In genomic region chr12:69215000-69215785, GRCm38 (mm10) we compare ENCODE assay signal across 9 mouse cellular contexts. TPM values are rescaled to one million over a fixed set of nuclear protein-coding genes. Genes with fewer than 3 reads are reported as not detected.
DNase-seq lines count a peak whose midpoint lies in the region; ATAC-seq lines count a peak whose summit lies in the region.
"Had no signal": no experiment of that assay in that cellular context is flagged by ENCODE, and none has a peak within 500 bp of the region (broad histone marks: within the 10 kb centered on the region; RNA-seq: fewer than 3 reads in every experiment).

No protein-coding gene starts in this region.

- peaks cover 100% of the 10 kb centered on the region for H3K36me3 ChIP-seq in hindbrain, embryonic 10.5 days

- 90% methylated on average over 3 of the region's 3 CpGs for WGBS in hindbrain, embryonic 10.5 days

- H3K4me3 ChIP-seq in hindbrain, embryonic 10.5 days, result no peak overlapping the region
- H3K4me3 ChIP-seq: limb, embryonic 13.5 days had no signal

- no peaks in the 10 kb centered on the region for H3K4me1 ChIP-seq in hindbrain, embryonic 10.5 days (replicated peaks)
- H3K4me1 ChIP-seq: limb, embryonic 13.5 days had no signal

- H3K27me3 ChIP-seq in hindbrain, embryonic 10.5 days (ENCODE audit: insufficient read depth, poor library complexity, severe bottlenecking), result no peaks in the 10 kb centered on the region
- H3K27me3 ChIP-seq: limb, embryonic 13.5 days had no signal

- no peak for ATAC-seq in megakaryocyte, adult 5-6 weeks (ENCODE audit: poor library complexity, severe bottlenecking)

- H3K9me3 ChIP-seq in hindbrain, embryonic 10.5 days, result no peaks in the 10 kb centered on the region
- H3K9me3 ChIP-seq: limb, embryonic 13.5 days had no signal

- no peak overlapping the region for H3K27ac ChIP-seq in hindbrain, embryonic 10.5 days
- H3K27ac ChIP-seq: limb, embryonic 13.5 days had no signal

- DNase-seq in urinary bladder, adult 18-20 months (ENCODE audit: low spot score in 2 of 2), result peak; percentile 30 to 74
- DNase-seq in urinary bladder, postnatal 10 days (ENCODE audit: low spot score), result no peak
- DNase-seq in gastrocnemius, adult 8-10 months (ENCODE audit: low spot score in 2 of 2), result peak; percentile 60 to 66
- peak; percentile 19 to 54 for DNase-seq in layer of hippocampus, postnatal 25 days (ENCODE audit: extremely low spot score in 1 of 2, low spot score in 1 of 2)
- DNase-seq in spleen, postnatal 4 days (ENCODE audit: low spot score in 2 of 2), result no peak
- DNase-seq in kidney, adult 8-10 months, result no peak
- DNase-seq in hindbrain, embryonic 10.5 days (ENCODE audit: low spot score), result no peak

RNA-seq across cellular contexts. Expression of gene Gm49384, which starts 11.1 kb away (rescaled TPM):
- 1 to 10 TPM; 1.8 to 2.6 (median 2.1) TPM for total RNA-seq in gastrocnemius, adult 8-10 months (2022)
- total RNA-seq in layer of hippocampus, postnatal 25 days (2021), result 1 to 10 TPM; 3.4 to 3.8 TPM
- 36.4 and 49.5 TPM in 2 replicates for polyA plus RNA-seq in hindbrain, embryonic 10.5 days (2016; fragmentation: Nextera tagmentation; extraction: Ambion mirVana)
- total RNA-seq in megakaryocyte, adult 5-6 weeks (2015), result 8.8 and 19.8 TPM in 2 replicates
- 8.3 and 12.8 TPM in 2 replicates for total RNA-seq in megakaryocyte, adult 5-6 weeks (2017)

RNA-seq across cellular contexts. Expression of gene Pole2, which starts 12.8 kb away (rescaled TPM):
- total RNA-seq in gastrocnemius, adult 8-10 months (2022), result under 1 TPM in 3 of 4 experiments, not detected in 1; 0.15 to 0.27 (median 0.24) TPM
- 1 to 10 TPM in 1 of 2 experiments, under 1 TPM in 1; 0.27 to 1.4 TPM for total RNA-seq in layer of hippocampus, postnatal 25 days (2021)
- 23.4 and 30.9 TPM in 2 replicates for polyA plus RNA-seq in hindbrain, embryonic 10.5 days (2016; fragmentation: Nextera tagmentation; extraction: Ambion mirVana)
- total RNA-seq in megakaryocyte, adult 5-6 weeks (2015), result 35.6 and 50.8 TPM in 2 replicates
- 22.5 and 31.2 TPM in 2 replicates for total RNA-seq in megakaryocyte, adult 5-6 weeks (2017)

RNA-seq across cellular contexts. Expression of gene Dnaaf2, which starts 17.0 kb away (rescaled TPM):
- under 1 TPM; 0.29 to 0.91 (median 0.54) TPM for total RNA-seq in gastrocnemius, adult 8-10 months (2022)
- 1 to 10 TPM; 1.9 to 2.1 TPM for total RNA-seq in layer of hippocampus, postnatal 25 days (2021)
- 16.4 and 17.9 TPM in 2 replicates for polyA plus RNA-seq in hindbrain, embryonic 10.5 days (2016; fragmentation: Nextera tagmentation; extraction: Ambion mirVana)
- 3.7 and 4.4 TPM in 2 replicates for total RNA-seq in megakaryocyte, adult 5-6 weeks (2015)
- 3.5 and 7.2 TPM in 2 replicates for total RNA-seq in megakaryocyte, adult 5-6 weeks (2017)

RNA-seq across cellular contexts. Expression of gene Gm49383, which starts 18.3 kb away (rescaled TPM):
- 1 to 10 TPM; 1.9 to 3.9 (median 2.7) TPM for total RNA-seq in gastrocnemius, adult 8-10 months (2022)
- 1 to 10 TPM; 3.4 to 7.7 TPM for total RNA-seq in layer of hippocampus, postnatal 25 days (2021)
- 44.2 and 59.3 TPM in 2 replicates for polyA plus RNA-seq in hindbrain, embryonic 10.5 days (2016; fragmentation: Nextera tagmentation; extraction: Ambion mirVana)
- 1.8 and 4.7 TPM in 2 replicates for total RNA-seq in megakaryocyte, adult 5-6 weeks (2015)
- 18.6 and 18.8 TPM in 2 replicates for total RNA-seq in megakaryocyte, adult 5-6 weeks (2017)

RNA-seq across cellular contexts. Expression of gene Klhdc1, which starts 25.8 kb away (rescaled TPM):
- 10 to 100 TPM; 22.0 to 28.8 (median 24.8) TPM for total RNA-seq in gastrocnemius, adult 8-10 months (2022)
- total RNA-seq in layer of hippocampus, postnatal 25 days (2021), result 10 to 100 TPM; 15.2 to 18.4 TPM
- 1.9 and 2.5 TPM in 2 replicates for polyA plus RNA-seq in hindbrain, embryonic 10.5 days (2016; fragmentation: Nextera tagmentation; extraction: Ambion mirVana)
- total RNA-seq in megakaryocyte, adult 5-6 weeks (2015), result 0.91 and 3.5 TPM in 2 replicates
- total RNA-seq in megakaryocyte, adult 5-6 weeks (2017), result 2.9 and 5.1 TPM in 2 replicates

Comparison
In these comparisons a context has a peak if more than half of its experiments do, and no peak if none do; other contexts are left out.
1. DNase-seq: peak in urinary bladder, adult 18-20 months (2 of 2), gastrocnemius, adult 8-10 months (2 of 2) and layer of hippocampus, postnatal 25 days (2 of 2); none in urinary bladder, postnatal 10 days (single experiment), spleen, postnatal 4 days (0 of 2), kidney, adult 8-10 months (0 of 2) and hindbrain, embryonic 10.5 days (single experiment).
2. RNA of gene Pole2, which starts 12.8 kb away (total RNA-seq): 22.5 to 50.8 TPM in megakaryocyte, adult 5-6 weeks; 0.27 to 1.4 TPM in layer of hippocampus, postnatal 25 days and 0.15 to 0.27 TPM in gastrocnemius, adult 8-10 months; every median in the first group is over 4 times any median in the second.